Mouse (Mus musculus) thymus, adult 2 months (tissue): ENCODE results near the gene Tmco4. TPM values are rescaled to one million over a fixed set of nuclear protein-coding genes. Genes with fewer than 3 reads are reported as not detected.

Experiments used
- DNase-seq: peaks from one replicate; pipeline ENCODE4 v3.0.0; 2021
- H3K27ac ChIP-seq: fragments of 200-500 bp; 2 replicates; pipeline ENCODE4 v1.5.1; 2012; ENCODE audit warnings: low read length, control low read depth; ENCODE audit not compliant: control insufficient read depth, insufficient read depth
- H3K27me3 ChIP-seq: fragments of 200-500 bp; 2 replicates; pipeline ENCODE4 v1.6.1; 2012; ENCODE audit warnings: mild to moderate bottlenecking, low read length, moderate library complexity, mixed read lengths; ENCODE audit not compliant: control insufficient read depth, insufficient read depth
- H3K36me3 ChIP-seq: fragments of 200-500 bp; 2 replicates; pipeline ENCODE4 v1.6.1; 2012; ENCODE audit warnings: mild to moderate bottlenecking, low read length, moderate library complexity; ENCODE audit not compliant: control insufficient read depth, insufficient read depth
- H3K4me1 ChIP-seq: fragments of 200-500 bp; replicated peaks from 2 replicates; pipeline ENCODE4 v1.6.1; 2012; ENCODE audit warnings: low read length; ENCODE audit not compliant: control insufficient read depth, insufficient read depth
- H3K4me3 ChIP-seq: fragments of 200-500 bp; 2 replicates; pipeline ENCODE4 v1.5.1; 2012; ENCODE audit warnings: mild to moderate bottlenecking, low read length, control low read depth, moderate library complexity; ENCODE audit not compliant: control insufficient read depth, insufficient read depth
- CTCF ChIP-seq: fragments of 200-500 bp; IDR thresholded peaks from 2 replicates; pipeline ENCODE4 v1.5.1; 2012; ENCODE audit warnings: mild to moderate bottlenecking, control low read depth, low read length, moderate library complexity, borderline replicate concordance; ENCODE audit not compliant: control insufficient read depth, poor library complexity, insufficient read depth; ENCODE audit errors: extremely low read depth
- POLR2A ChIP-seq: fragments of 200-500 bp; IDR thresholded peaks from 2 replicates; pipeline ENCODE4 v1.6.1; 2012; ENCODE audit warnings: mild to moderate bottlenecking, low read length, control low read depth, moderate library complexity; ENCODE audit not compliant: control insufficient read depth, poor library complexity, insufficient read depth; ENCODE audit errors: extremely low read depth
- WGBS: fragments of 180-500 bp; shearing (Covaris S2); methylation state at CpG from one replicate; pipeline ENCODE4 v1.1.7; 2018; 5-methylcytosine and 5-hydroxymethylcytosine counted together
- polyA plus RNA-seq: library from polyadenylated mRNA; depleted of rRNA; stranded (reverse); fragments of >200 nt; gene quantifications from 2 replicates; pipeline ENCODE4 v1.2.3, GENCODE M21; 2012

The Tmco4 gene
- polyA plus RNA-seq, 1 experiment, result 30.7 TPM

DNA sequence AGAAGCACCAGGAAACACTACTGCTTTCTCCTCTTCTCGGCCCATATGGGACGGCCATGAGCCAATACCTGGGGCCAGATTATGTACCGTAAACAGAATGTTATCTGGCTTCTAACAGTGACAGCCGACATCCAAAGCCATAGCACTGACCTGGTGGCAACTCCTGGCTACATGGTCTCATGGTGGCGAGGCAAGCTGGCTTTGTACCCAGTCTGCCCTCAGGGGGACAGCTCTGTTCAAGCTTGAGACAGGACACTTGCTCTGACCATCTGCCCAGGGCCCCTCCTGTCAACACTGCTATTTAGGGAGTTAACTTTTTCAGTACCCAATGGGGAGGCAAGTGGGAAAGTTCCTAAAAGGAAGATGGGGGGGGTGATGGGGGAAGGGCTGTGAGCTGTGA, 84.6 kb downstream of the Tmco4 start:
- H3K27me3 ChIP-seq, result no peaks in the 10 kb centered on the region
- WGBS, result 93% methylated on average over 5 of the region's 5 CpGs
- no peaks in the 10 kb centered on the region for H3K4me1 ChIP-seq
- no peak for TF ChIP-seq CTCF
- TF ChIP-seq POLR2A, result no peak
- H3K27ac ChIP-seq, result no peak overlapping the region
- H3K36me3 ChIP-seq, result no peaks in the 10 kb centered on the region
- no peak for DNase-seq
- H3K4me3 ChIP-seq, result no peak overlapping the region

GRCm38 (mm10) chr4:139058029-139058428, 85.3 kb downstream of the Tmco4 start:
- TF ChIP-seq CTCF, result no peak
- no peak for TF ChIP-seq POLR2A
- Histone ChIP-seq H3K36me3 (no peaks in the 10 kb centered on the region), H3K4me1 (no peaks in the 10 kb centered on the region), H3K27me3 (no peaks in the 10 kb centered on the region), H3K27ac (no peak overlapping the region), H3K4me3 (no peak overlapping the region)
- DNase-seq, result no peak
- 96% methylated on average over 5 of the region's 5 CpGs for WGBS

GRCm38 (mm10) chr4:139059569-139059968, 86.9 kb downstream of the Tmco4 start:
- Histone ChIP-seq H3K4me3 (no peak overlapping the region), H3K27me3 (no peaks in the 10 kb centered on the region), H3K4me1 (no peaks in the 10 kb centered on the region), H3K36me3 (no peaks in the 10 kb centered on the region), H3K27ac (no peak overlapping the region)
- TF ChIP-seq POLR2A (no peak), CTCF (no peak)
- DNase-seq, result no peak
- 46% methylated on average over 7 of the region's 7 CpGs for WGBS

GRCm38 (mm10) chr4:139064831-139065230, 92.1 kb downstream of the Tmco4 start:
- no peaks in the 10 kb centered on the region for H3K4me1 ChIP-seq

GRCm38 (mm10) chr4:139068287-139068686, 95.6 kb downstream of the Tmco4 start:
- no peak overlapping the region for H3K4me3 ChIP-seq
- H3K27me3 ChIP-seq, result no peaks in the 10 kb centered on the region
- TF ChIP-seq CTCF (no peak), POLR2A (no peak)
- 38% methylated on average over 4 of the region's 4 CpGs for WGBS
- H3K4me1 ChIP-seq, result no peaks in the 10 kb centered on the region
- H3K27ac ChIP-seq, result no peak overlapping the region
- no peaks in the 10 kb centered on the region for H3K36me3 ChIP-seq
- no peak for DNase-seq

More at GRCm38 (mm10) chr4:139064831-139065230, 92.1 kb downstream of the Tmco4 start:
- Histone ChIP-seq H3K27me3 (no peaks in the 10 kb centered on the region), H3K36me3 (no peaks in the 10 kb centered on the region), H3K27ac (no peak overlapping the region), H3K4me3 (no peak overlapping the region)
- no peak for TF ChIP-seq POLR2A
- TF ChIP-seq CTCF, result no peak
- WGBS, result 95% methylated on average over 5 of the region's 5 CpGs
- no peak for DNase-seq

GRCm38 (mm10) chr4:139074060-139074459, 101.4 kb downstream of the Tmco4 start:
- WGBS, result 28% methylated on average over 29 of the region's 29 CpGs
- DNase-seq, result no peak
- Histone ChIP-seq H3K4me3 (no peak overlapping the region), H3K4me1 (peaks cover 7% of the 10 kb centered on the region; the same call in 1 of the 2 replicates), H3K36me3 (no peaks in the 10 kb centered on the region), H3K27me3 (peaks cover 16% of the 10 kb centered on the region), H3K27ac (no peak overlapping the region)
- TF ChIP-seq CTCF, result no peak
